Mouse (Mus musculus) layer of hippocampus, adult 2 months (tissue): ENCODE results near the gene Phxr2. TPM values are rescaled to one million over a fixed set of nuclear protein-coding genes. Genes with fewer than 3 reads are reported as not detected.

Source experiments
- DNase-seq, 2 experiments: peaks; one replicate each; pipeline ENCODE4 v3.0.0; 2022; ENCODE audit warnings: low spot score in 2 of 2
- H3K27ac ChIP-seq: fragments of 200-600 bp; 2 replicates; pipeline ENCODE4 v1.8.1; 2022
- H3K4me3 ChIP-seq: fragments of 200-600 bp; 2 replicates; pipeline ENCODE4 v1.8.1; 2022; ENCODE audit warnings: mild to moderate bottlenecking
- CTCF ChIP-seq: fragments of 200-600 bp; conservative IDR thresholded peaks from 2 replicates; pipeline ENCODE4 v1.8.1; 2022; ENCODE audit warnings: antibody characterized with exemption, mild to moderate bottlenecking, moderate library complexity
- total RNA-seq, 2 experiments: library from RNA; stranded (reverse); gene quantifications; 2 replicates each; pipeline ENCODE4 v1.2.3; 2021

Phxr2 gene
- total RNA-seq, 2 experiments from 2014 or later = not detected

- H3K27ac ChIP-seq = no peak overlapping the region
- H3K4me3 ChIP-seq = no peak overlapping the region
- DNase-seq = no peak
- TF ChIP-seq CTCF = no peak
Observed at GRCm38 (mm10) chr10:99126954-99127353, 829 bp upstream of the Phxr2 start.

- no peak for TF ChIP-seq CTCF
- Histone ChIP-seq H3K27ac (no peak overlapping the region), H3K4me3 (no peak overlapping the region)
- DNase-seq = no peak
Observed at GRCm38 (mm10) chr10:99119471-99119870, 6.7 kb downstream of the Phxr2 start.

GRCm38 (mm10) chr10:99118697-99119096 is 7.4 kb downstream of the Phxr2 start:
- DNase-seq = no peak
- no peak for TF ChIP-seq CTCF
- Histone ChIP-seq H3K27ac (no peak overlapping the region), H3K4me3 (no peak overlapping the region)

- Histone ChIP-seq H3K27ac (no peak overlapping the region), H3K4me3 (no peak overlapping the region)
- no peak for DNase-seq
- no peak for TF ChIP-seq CTCF
Observed at GRCm38 (mm10) chr10:99117876-99118275, 8.2 kb downstream of the Phxr2 start.

- no peak overlapping the region for H3K4me3 ChIP-seq
- no peak overlapping the region; the same call in 1 of the 2 replicates for H3K27ac ChIP-seq
- DNase-seq = no peak
- no peak for TF ChIP-seq CTCF
Observed at GRCm38 (mm10) chr10:99116650-99117615, 9.2 kb downstream of the Phxr2 start.

- peak overlapping the region; percentile 64; the same call in 1 of the 2 replicates for H3K27ac ChIP-seq
- no peak for DNase-seq
- H3K4me3 ChIP-seq = no peak overlapping the region; the same call in 1 of the 2 replicates
- TF ChIP-seq CTCF = no peak
Observed at GRCm38 (mm10) chr10:99116237-99116632, 9.9 kb downstream of the Phxr2 start.

GRCm38 (mm10) chr10:99115471-99116236 is 10.5 kb downstream of the Phxr2 start:
- H3K4me3 ChIP-seq = no peak overlapping the region; the same call in 1 of the 2 replicates
- no peak for DNase-seq
- no peak for TF ChIP-seq CTCF
- peak overlapping the region; percentile 64; the same call in 1 of the 2 replicates for H3K27ac ChIP-seq

- Histone ChIP-seq H3K27ac (no peak overlapping the region), H3K4me3 (no peak overlapping the region)
- no peak for DNase-seq
- TF ChIP-seq CTCF = no peak
Observed at GRCm38 (mm10) chr10:99114295-99114694, 11.8 kb downstream of the Phxr2 start.

GRCm38 (mm10) chr10:99113533-99113932 is 12.6 kb downstream of the Phxr2 start:
- DNase-seq = no peak
- Histone ChIP-seq H3K4me3 (no peak overlapping the region), H3K27ac (no peak overlapping the region)
- TF ChIP-seq CTCF = no peak

- TF ChIP-seq CTCF = no peak
- Histone ChIP-seq H3K4me3 (peak overlapping the region; percentile 95), H3K27ac (peak overlapping the region; percentile 97)
- no peak for DNase-seq
Observed at GRCm38 (mm10) chr10:99108431-99108982, 17.6 kb downstream of the Phxr2 start.

GRCm38 (mm10) chr10:99107964-99108363 is 18.2 kb downstream of the Phxr2 start, which contains the start of gene Galnt4:
TSS of gene Galnt4 (plus strand) at chr10:99108159.
- peak within 1 kb of the TSS; percentile 95 for H3K4me3 ChIP-seq
- H3K27ac ChIP-seq = peak within 1 kb of the TSS; percentile 97
- peak; percentile 56 to 72 for DNase-seq
- TF ChIP-seq CTCF = peak; percentile 81

- Histone ChIP-seq H3K27ac (peak within 1 kb of the TSS; percentile 97), H3K4me3 (peak within 1 kb of the TSS; percentile 95)
- peak; percentile 71 to 78 for DNase-seq
- TF ChIP-seq CTCF = no peak
Observed at GRCm38 (mm10) chr10:99106703-99107631, 19.2 kb downstream of the Phxr2 start, which contains the start of gene Poc1b. TSS of gene Poc1b (plus strand) at chr10:99107036.
